Mouse (Mus musculus) CH12.LX (cell line): Measurements from ENCODE around the gene Rac1. TPM values are rescaled to one million over a fixed set of nuclear protein-coding genes. Genes with fewer than 3 reads are reported as not detected.

Source experiments
- DNase-seq: peaks from one replicate; pipeline ENCODE4 v3.0.0-alpha.2; 2013; ENCODE audit errors: extremely low read depth
- H3K27ac ChIP-seq: 2 replicates; pipeline ENCODE4 v1.5.1; 2012; ENCODE audit warnings: low read depth, mild to moderate bottlenecking, control low read depth, moderate library complexity; ENCODE audit not compliant: insufficient read depth
- H3K27me3 ChIP-seq: replicated peaks from 2 replicates; pipeline ENCODE3; 2012; ENCODE audit warnings: inconsistent platforms
- H3K36me3 ChIP-seq, 2 experiments: replicated peaks in 1 of 2; 2 replicates each; pipeline versions ENCODE3 to v1.6.1; 2012; ENCODE audit warnings: inconsistent platforms in 1 of 2, low read length in 1 of 2, mild to moderate bottlenecking in 1 of 2, mixed read lengths in 1 of 2, moderate library complexity in 1 of 2; ENCODE audit not compliant: control insufficient read depth in 1 of 2, insufficient read depth in 1 of 2
- H3K4me1 ChIP-seq, 2 experiments: 2 replicates each; pipeline ENCODE4 v1.6.1; 2012; ENCODE audit warnings: inconsistent platforms in 1 of 2, moderate library complexity in 1 of 2; ENCODE audit not compliant: insufficient read depth in 2 of 2, control insufficient read depth in 1 of 2
- H3K4me2 ChIP-seq: 2 replicates; pipeline ENCODE4 v1.6.1; 2012; ENCODE audit warnings: low read depth, mild to moderate bottlenecking, control low read depth; ENCODE audit not compliant: poor library complexity, insufficient read depth, severe bottlenecking
- H3K4me3 ChIP-seq, 3 experiments: fragments of 150-350 bp in 1 of 3; sonication (generic) in 1 of 3; replicated peaks in 1 of 3; 2 replicates each; pipeline versions ENCODE3 to v1.5.1; 2011 to 2012; ENCODE audit warnings: low read depth in 2 of 3, low read length in 2 of 3, mild to moderate bottlenecking in 2 of 3, moderate library complexity in 2 of 3, control low read depth in 1 of 3, improper control_type of control experiment in 1 of 3, inconsistent platforms in 1 of 3, mixed read lengths in 1 of 3; ENCODE audit not compliant: poor library complexity in 1 of 3
- H3K79me2 ChIP-seq: replicated peaks from 2 replicates; pipeline ENCODE4 v1.6.1; 2012; ENCODE audit warnings: mild to moderate bottlenecking, moderate library complexity; ENCODE audit not compliant: control insufficient read depth, poor library complexity, insufficient read depth, severe bottlenecking; ENCODE audit errors: extremely low read depth
- H3K9ac ChIP-seq: 2 replicates; pipeline ENCODE4 v1.6.1; 2012; ENCODE audit warnings: low read depth, mild to moderate bottlenecking, control low read depth, moderate library complexity; ENCODE audit not compliant: insufficient read depth
- H3K9me3 ChIP-seq: replicated peaks from 2 replicates; pipeline ENCODE3; 2012; ENCODE audit warnings: low read length, inconsistent platforms, mixed read lengths
- CHD1 ChIP-seq: IDR thresholded peaks from 2 replicates; pipeline ENCODE4 v1.6.1; 2012; ENCODE audit warnings: low read depth, low read length, improper control_type of control experiment, inconsistent platforms
- CHD2 ChIP-seq: IDR thresholded peaks from 2 replicates; pipeline ENCODE4 v1.6.1; 2011; ENCODE audit warnings: low read length, improper control_type of control experiment
- CTCF ChIP-seq, 2 experiments: IDR thresholded peaks in 1 of 2; conservative IDR thresholded peaks in 1 of 2; 2 replicates each; pipeline ENCODE4 v1.5.1; 2011 to 2012; ENCODE audit warnings: low read depth in 2 of 2, low read length in 2 of 2, improper control_type of control experiment in 1 of 2, inconsistent platforms in 1 of 2, mild to moderate bottlenecking in 1 of 2, moderate library complexity in 1 of 2
- E2F4 ChIP-seq: IDR thresholded peaks from 2 replicates; pipeline ENCODE4 v1.6.1; 2011; ENCODE audit warnings: low read depth, low read length, improper control_type of control experiment; ENCODE audit not compliant: insufficient replicate concordance
- ETS1 ChIP-seq: conservative IDR thresholded peaks from 2 replicates; pipeline ENCODE4 v1.6.1; 2012; ENCODE audit warnings: low read depth, mild to moderate bottlenecking, inconsistent platforms, low read length, improper control_type of control experiment, moderate library complexity
- JUND ChIP-seq: conservative IDR thresholded peaks from 2 replicates; pipeline ENCODE4 v1.6.1; 2011; ENCODE audit warnings: low read depth, low read length, improper control_type of control experiment
- MAFK ChIP-seq: IDR thresholded peaks from 2 replicates; pipeline ENCODE4 v1.6.1; 2011; ENCODE audit warnings: low read length, improper control_type of control experiment; ENCODE audit not compliant: insufficient replicate concordance
- MEF2A ChIP-seq: IDR thresholded peaks from 2 replicates; pipeline ENCODE4 v1.6.1; 2014; ENCODE audit warnings: low read depth, mild to moderate bottlenecking, inconsistent platforms, low read length, improper control_type of control experiment, borderline replicate concordance
- MXI1 ChIP-seq: IDR thresholded peaks from 2 replicates; pipeline ENCODE4 v1.6.1; 2011; ENCODE audit warnings: mild to moderate bottlenecking, low read depth, low read length, improper control_type of control experiment
- NELFE ChIP-seq: IDR thresholded peaks from 2 replicates; pipeline ENCODE4 v1.6.1; 2011; ENCODE audit warnings: low read depth, low read length, improper control_type of control experiment
- POLR2AphosphoS2 ChIP-seq: IDR thresholded peaks from 2 replicates; pipeline ENCODE4 v1.6.1; 2011; ENCODE audit warnings: low read depth, low read length, improper control_type of control experiment
- RAD21 ChIP-seq: IDR thresholded peaks from 2 replicates; pipeline ENCODE4 v1.6.1; 2011; ENCODE audit warnings: low read depth, mild to moderate bottlenecking, low read length, improper control_type of control experiment, moderate library complexity
- RCOR1 ChIP-seq: conservative IDR thresholded peaks from 2 replicates; pipeline ENCODE4 v1.6.1; 2012; ENCODE audit warnings: low read depth, mild to moderate bottlenecking, inconsistent platforms, low read length, improper control_type of control experiment
- SIN3A ChIP-seq: IDR thresholded peaks from 2 replicates; pipeline ENCODE4 v1.6.1; 2012; ENCODE audit warnings: low read length, improper control_type of control experiment, inconsistent platforms
- USF1 ChIP-seq: IDR thresholded peaks from 2 replicates; pipeline ENCODE4 v1.6.1; 2014; ENCODE audit warnings: low read depth, mild to moderate bottlenecking, inconsistent platforms, low read length, improper control_type of control experiment
- ZC3H11A ChIP-seq: IDR thresholded peaks from 2 replicates; pipeline ENCODE4 v1.6.1; 2012; ENCODE audit warnings: low read depth, mild to moderate bottlenecking, inconsistent platforms, low read length, improper control_type of control experiment
- ZKSCAN1 ChIP-seq: IDR thresholded peaks from 2 replicates; pipeline ENCODE4 v1.6.1; 2012; ENCODE audit warnings: low read depth, inconsistent platforms, low read length, improper control_type of control experiment, borderline replicate concordance
- dilution Hi-C: fragments of 300-500 bp; cut with MboI; formaldehyde crosslinking; loops from 2 replicates; pipeline ENCODE4 v1.14.3; 2020; ENCODE audit warnings: low sequenced_read_pairs; ENCODE audit not compliant: extremely low pct_unique_long_range_greater_than_20kb, extremely low pct_ligation_motif_present
- in situ Hi-C: fragments of 300-500 bp; cut with MboI; formaldehyde crosslinking; loops from 3 replicates; pipeline ENCODE4 v1.14.3; 2019; ENCODE audit warnings: low sequenced_read_pairs, low pct_ligation_motif_present, low pct_unique_long_range_greater_than_20kb, mixed read lengths
- polyA plus RNA-seq: library from polyadenylated mRNA; unstranded; fragments of >175 nt; gene quantifications from 2 replicates; pipeline ENCODE4 v1.2.1, GENCODE M21; 2012; ENCODE audit warnings: low read depth; ENCODE audit not compliant: insufficient read length
- total RNA-seq, 2 experiments: library from RNA; depleted of rRNA; stranded (reverse); fragments of 300-350 nt in 1 of 2; fragments of >200 nt in 1 of 2; gene quantifications; 2 replicates each; pipeline ENCODE4 v1.2.3; 2012 to 2014

The Rac1 gene
- total and polyA plus RNA-seq, 3 experiments = 138 to 222 (median 199) TPM

- Histone ChIP-seq H3K4me3 (no peak overlapping the region), H3K79me2 (no peaks in the 10 kb centered on the region), H3K27ac (no peak overlapping the region), H3K9me3 (no peaks in the 10 kb centered on the region), H3K36me3 (peaks cover 0 to 25% of the 10 kb centered on the region in 2 experiments), H3K4me2 (no peak overlapping the region), H3K4me1 (no peaks in the 10 kb centered on the region), H3K27me3 (no peaks in the 10 kb centered on the region), H3K9ac (no peak overlapping the region)
- TF ChIP-seq RCOR1 = no peak
- no peak for TF ChIP-seq CHD2
- TF ChIP-seq NELFE = no peak
- TF ChIP-seq JUND = no peak
- TF ChIP-seq POLR2AphosphoS2 = no peak
- no peak for TF ChIP-seq MAFK
- TF ChIP-seq SIN3A = no peak
- TF ChIP-seq ZC3H11A = no peak
- no peak for DNase-seq
- in situ Hi-C loops (no loop called here), dilution Hi-C loops (no loop called here)
These were observed 33.8 kb upstream of the Rac1 start for GRCm38 (mm10) chr5:143561544-143562185.

DNA sequence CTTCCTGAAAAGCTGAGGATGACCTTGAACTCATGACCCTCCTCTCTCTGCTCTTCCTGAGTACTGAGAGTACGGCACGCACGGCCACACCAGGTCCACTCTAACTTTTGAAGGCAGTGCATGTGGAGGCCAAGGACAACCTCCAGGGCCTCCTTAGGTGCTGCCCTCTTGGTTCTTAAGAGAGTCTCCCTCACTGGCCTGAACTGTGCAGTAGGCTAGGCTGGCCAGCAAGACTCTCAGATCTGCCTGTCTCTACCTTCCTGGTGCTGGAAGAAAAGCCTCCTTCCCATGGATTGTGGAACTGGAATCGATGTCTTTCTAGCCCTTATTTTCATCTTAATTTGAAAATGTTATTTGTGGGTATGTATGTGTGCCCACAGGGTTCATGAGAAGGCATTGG is 33.2 kb upstream of the Rac1 start:
- dilution Hi-C loops = no loop called here
- Histone ChIP-seq H3K4me3 (no peak overlapping the region), H3K9ac (no peak overlapping the region), H3K36me3 (peaks cover 0 to 25% of the 10 kb centered on the region in 2 experiments), H3K4me1 (no peaks in the 10 kb centered on the region), H3K4me2 (no peak overlapping the region), H3K27me3 (no peaks in the 10 kb centered on the region)
- in situ Hi-C loops = no loop called here
- DNase-seq = no peak
- TF ChIP-seq USF1 = no peak
- TF ChIP-seq E2F4 = no peak
- TF ChIP-seq ETS1 = no peak
- no peak for TF ChIP-seq MEF2A
- no peak for TF ChIP-seq RCOR1
- no peak for TF ChIP-seq RAD21
- no peak for TF ChIP-seq MXI1
- no peak for TF ChIP-seq CTCF (conservative IDR thresholded peaks at IDR 0.05 in 1 of 2, IDR thresholded peaks at IDR 0.05 in 1 of 2; ENCODE audit: low read depth in 2 of 2, low read length in 2 of 2)
- TF ChIP-seq CHD1 = no peak
- TF ChIP-seq ZKSCAN1 = no peak
- TF ChIP-seq, all 38 proteins: peak for 0
- Histone ChIP-seq H3K27ac (no peak overlapping the region), H3K79me2 (no peaks in the 10 kb centered on the region), H3K9me3 (no peaks in the 10 kb centered on the region)
